Mouse (Mus musculus) layer of hippocampus, adult 9-11 months (tissue): Measurements from ENCODE around the gene Plcb2.
A peak's percentile ranks its signal among the peaks of the same experiment; 100 is the strongest.

Experiments
- DNase-seq: peaks from one replicate; pipeline ENCODE4 v3.0.0; 2022

Plcb2 gene

DNA sequence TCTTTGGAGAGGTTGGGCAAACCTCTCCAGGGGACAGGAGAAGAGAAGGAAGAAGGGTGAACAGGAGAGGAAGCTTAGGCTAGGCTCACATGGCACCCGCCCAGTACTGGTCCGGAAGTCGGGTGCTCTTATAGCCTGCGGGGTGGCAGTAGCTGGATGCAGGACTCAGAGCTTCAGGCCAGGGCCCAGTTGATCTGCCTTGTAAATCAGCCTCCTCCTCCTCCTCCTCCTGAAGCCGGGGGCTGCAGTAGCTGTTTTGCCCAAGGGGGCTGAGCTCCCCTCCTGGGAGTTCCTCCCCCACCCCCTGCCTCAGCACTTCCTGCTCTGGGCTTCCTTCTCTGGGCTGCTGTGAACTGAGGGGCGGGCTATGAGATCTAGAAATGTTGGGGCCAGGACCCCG lies at the start of gene Plcb2:
Gene Plcb2 (minus strand): TSS at position 102 of the 400 bp plus-strand sequence.
- no peak for DNase-seq

DNA sequence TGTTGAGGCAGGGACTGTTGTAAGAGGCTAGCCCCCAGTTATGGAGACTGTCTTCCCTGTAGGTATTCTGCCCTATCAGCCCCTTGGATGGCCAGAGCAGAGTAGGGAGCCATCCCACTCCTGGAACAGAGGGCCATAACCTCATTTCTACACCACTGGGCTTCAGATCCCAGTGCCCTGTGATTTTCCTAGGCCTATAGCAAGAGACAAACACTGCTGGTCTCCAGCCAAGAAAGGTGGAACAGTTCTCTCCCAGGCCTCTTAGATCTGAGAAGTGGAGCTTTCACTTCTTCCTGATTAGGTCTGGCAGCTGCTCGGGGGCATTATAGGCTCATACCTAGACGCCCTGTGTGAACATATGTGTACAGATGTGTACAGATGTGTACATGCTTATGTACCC lies 48.1 kb upstream of the Plcb2 start:
- DNase-seq, result no peak

DNA sequence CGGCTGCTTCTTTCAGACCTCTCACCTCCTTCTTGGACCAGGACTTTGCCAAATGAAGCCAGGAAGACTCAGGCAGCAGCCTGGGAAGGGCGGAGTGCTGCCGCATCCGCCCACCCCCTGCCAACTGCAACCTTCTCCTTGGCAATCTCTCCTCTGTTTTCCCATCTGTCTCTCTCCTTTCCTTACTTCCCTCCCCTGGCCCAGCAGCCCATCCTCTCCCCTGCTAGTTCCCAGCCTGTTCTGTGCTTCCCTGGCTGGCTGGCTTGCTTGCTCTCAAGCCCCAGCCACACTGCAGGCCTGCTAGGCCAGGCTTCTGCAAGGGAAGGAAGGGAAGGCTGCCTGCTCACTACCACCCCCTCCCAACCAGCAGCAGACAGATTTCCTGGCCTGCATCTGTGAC lies 47.6 kb upstream of the Plcb2 start:
- peak; percentile 86 for DNase-seq

DNA sequence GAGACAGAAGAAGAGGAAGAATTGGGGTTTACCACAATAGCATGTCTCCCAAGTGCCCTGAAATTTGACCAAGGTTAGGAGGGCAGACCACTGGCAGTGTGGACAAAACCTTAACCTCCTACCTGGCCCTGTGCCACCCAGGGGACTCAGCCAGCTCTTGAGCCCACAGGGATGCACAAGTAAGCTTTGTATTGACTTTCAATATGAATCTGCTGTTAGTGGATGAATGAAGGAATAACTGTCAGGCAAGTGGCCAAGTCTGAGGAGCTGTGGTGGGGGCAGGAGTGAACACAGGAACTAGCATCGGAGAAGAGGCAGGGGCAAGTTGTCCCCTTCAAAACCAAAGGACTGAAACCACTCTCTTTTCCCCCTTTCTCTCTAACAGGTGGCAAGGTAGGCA lies 47.2 kb upstream of the Plcb2 start:
- DNase-seq, result peak; percentile 50

- DNase-seq, result no peak
Observed at GRCm38 (mm10) chr2:118774536-118774935, 46.3 kb upstream of the Plcb2 start.

GRCm38 (mm10) chr2:118772158-118772874 lies 44.1 kb upstream of the Plcb2 start, which contains the start of gene Phgr1:
Gene Phgr1, plus strand, starts transcription at chr2:118772769.
- DNase-seq, result no peak

GRCm38 (mm10) chr2:118766041-118767033 lies 38.1 kb upstream of the Plcb2 start:
- DNase-seq, result no peak

DNA sequence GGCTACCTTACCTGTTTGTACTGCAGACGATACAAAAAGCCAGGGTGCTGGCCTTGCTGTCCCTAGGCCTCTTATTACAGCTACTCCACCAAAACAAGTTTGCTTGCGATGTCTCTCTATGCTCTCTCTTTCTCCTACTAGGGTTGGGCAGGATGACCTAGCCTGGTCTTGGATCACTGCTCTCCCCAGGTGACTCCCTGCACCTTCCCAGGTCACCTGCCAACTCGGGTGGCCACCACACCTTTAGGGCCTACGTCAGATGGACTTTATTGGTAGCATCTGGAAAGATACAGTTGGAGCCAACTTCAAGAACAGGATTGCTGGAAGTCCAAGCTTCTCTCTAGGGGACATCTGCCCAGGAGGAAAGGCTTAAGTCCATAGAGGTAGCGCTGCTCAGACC lies 36.6 kb upstream of the Plcb2 start:
- DNase-seq, result no peak

GRCm38 (mm10) chr2:118764094-118764831 lies 36.0 kb upstream of the Plcb2 start:
- DNase-seq, result no peak

DNA sequence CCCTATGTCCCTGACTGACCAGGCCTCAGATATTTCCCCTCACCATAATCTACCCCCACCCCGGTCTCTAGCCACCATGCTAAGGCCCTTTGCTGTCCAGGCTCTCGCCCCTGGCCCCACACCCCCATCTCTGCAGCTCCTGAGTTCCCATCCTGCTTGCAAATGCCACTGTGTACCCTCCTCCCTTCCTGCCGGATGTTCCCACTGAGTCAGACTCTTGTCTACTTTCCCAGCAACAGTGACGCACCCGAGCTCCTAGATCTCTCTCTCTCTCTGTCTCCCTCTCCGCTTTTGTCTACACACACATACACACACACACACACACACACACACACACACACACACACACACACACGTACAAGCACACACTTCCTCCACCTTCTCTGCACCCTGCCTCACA lies 35.2 kb upstream of the Plcb2 start:
- peak; percentile 83 for DNase-seq

GRCm38 (mm10) chr2:118762784-118763148 lies 34.5 kb upstream of the Plcb2 start:
- DNase-seq, result no peak

GRCm38 (mm10) chr2:118761906-118762783 lies 33.9 kb upstream of the Plcb2 start, which contains the start of gene Ccdc9b:
Gene Ccdc9b, minus strand, starts transcription at chr2:118762661.
- peak; percentile 91 for DNase-seq

- no peak for DNase-seq
Observed at GRCm38 (mm10) chr2:118761358-118761757, 33.1 kb upstream of the Plcb2 start.

DNA sequence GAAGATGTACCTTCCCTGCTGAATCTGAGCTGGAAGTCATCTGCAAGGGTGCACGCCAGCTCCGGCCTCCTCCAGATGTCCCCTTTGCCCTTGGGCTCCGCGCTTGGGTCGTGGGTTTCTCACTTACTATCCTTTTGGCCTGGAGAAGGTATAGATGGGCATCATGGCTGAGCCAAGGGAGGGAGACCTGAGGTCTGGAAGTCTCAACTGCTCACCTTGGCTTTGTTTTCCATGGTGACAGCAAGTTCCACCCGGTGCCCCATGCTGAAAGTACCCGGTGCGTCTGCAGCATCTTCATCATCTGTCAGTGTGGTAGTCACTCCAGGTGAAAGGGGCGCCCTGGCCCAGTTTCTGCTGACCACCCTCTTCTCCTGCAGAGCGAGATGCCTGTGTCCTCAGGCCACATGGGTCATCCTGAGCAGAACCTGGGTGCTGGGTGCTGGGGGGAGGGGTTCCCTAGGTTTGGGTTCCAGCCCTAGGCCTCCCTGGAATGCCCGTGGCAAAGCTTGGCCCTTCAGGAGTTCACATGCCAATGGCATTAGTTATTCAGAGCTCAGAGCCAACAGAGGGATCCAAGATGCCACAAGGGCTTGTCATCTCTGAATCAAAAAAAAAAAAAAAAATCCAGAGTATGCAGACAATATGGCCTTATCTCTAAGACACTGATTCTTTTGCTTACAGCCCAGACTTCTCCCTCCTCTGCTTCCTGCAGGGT lies 32.2 kb upstream of the Plcb2 start:
- DNase-seq, result no peak

DNA sequence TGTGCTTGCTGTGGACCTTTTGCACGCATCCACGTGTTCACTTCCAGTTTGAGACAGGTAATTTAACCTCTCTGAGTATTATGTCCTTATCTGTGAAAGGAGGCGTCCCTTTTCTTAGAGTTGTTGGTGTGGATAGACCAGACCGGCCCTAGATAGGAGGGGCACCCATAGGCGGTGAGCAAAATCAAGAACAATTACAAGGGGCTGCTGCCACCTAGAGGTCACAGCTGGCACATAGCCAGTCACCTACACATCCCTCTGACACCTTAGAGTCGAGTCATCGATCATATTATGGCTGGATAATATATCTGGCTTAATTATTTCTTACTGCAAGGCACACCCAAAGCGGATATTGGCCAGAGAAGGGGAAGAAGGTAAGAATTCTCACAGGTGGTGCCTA lies 31.6 kb upstream of the Plcb2 start:
- no peak for DNase-seq

DNA sequence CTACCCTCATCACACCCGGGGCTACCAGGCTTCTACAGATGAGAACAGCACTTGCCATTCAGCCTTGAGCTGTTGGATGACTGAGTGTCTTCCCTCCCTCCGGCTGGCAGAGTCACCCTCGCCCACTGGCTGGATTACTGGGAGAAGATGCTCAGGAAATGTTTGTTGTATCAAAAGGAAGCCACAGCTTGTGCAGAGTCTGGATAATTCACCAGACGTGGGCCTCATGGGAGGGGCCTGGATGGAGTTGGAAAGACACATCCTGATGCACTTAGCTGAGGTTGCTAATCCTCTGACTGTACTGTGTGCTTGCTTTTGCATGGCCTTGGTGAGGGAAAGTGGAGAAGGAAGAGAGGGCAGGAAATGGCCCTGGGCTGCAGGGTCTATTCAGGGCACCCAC lies 27.9 kb upstream of the Plcb2 start:
- DNase-seq, result no peak

- DNase-seq, result no peak
Observed at GRCm38 (mm10) chr2:118755407-118755806, 27.2 kb upstream of the Plcb2 start.

- no peak for DNase-seq
Observed at GRCm38 (mm10) chr2:118754143-118754542, 25.9 kb upstream of the Plcb2 start.

- DNase-seq, result no peak
Observed at GRCm38 (mm10) chr2:118752792-118753108, 24.5 kb upstream of the Plcb2 start.

GRCm38 (mm10) chr2:118751896-118752791 lies 23.9 kb upstream of the Plcb2 start:
- DNase-seq, result no peak

GRCm38 (mm10) chr2:118750476-118750875 lies 22.2 kb upstream of the Plcb2 start:
- DNase-seq, result no peak
